Mouse (Mus musculus): ENCODE data around the gene Myh7.
"Not testable (repeated sequence)": the region's sequence is repeated elsewhere in the genome, so short reads cannot be mapped to it uniquely, and the experiment has no call there.

Gene Myh7

GRCm38 (mm10) chr14:54968344-54968743 is 26.1 kb downstream of the Myh7 start:
- DNase-seq (ENCODE audit: low spot score): no peak

GRCm38 (mm10) chr14:54967874-54968273 is 26.6 kb downstream of the Myh7 start:
- DNase-seq (ENCODE audit: low spot score): no peak

- no peak for DNase-seq (ENCODE audit: low spot score)
These were observed 28.0 kb downstream of the Myh7 start, which contains the start of gene Myh6 for GRCm38 (mm10) chr14:54966320-54966977. TSS of gene Myh6 (minus strand) at chr14:54966927.

GRCm38 (mm10) chr14:54965631-54966030 is 28.8 kb downstream of the Myh7 start:
- DNase-seq (ENCODE audit: low spot score): no peak

- DNase-seq (ENCODE audit: low spot score): no peak
These were observed 29.4 kb downstream of the Myh7 start for GRCm38 (mm10) chr14:54965044-54965443.

- no peak for DNase-seq (ENCODE audit: low spot score)
These were observed 30.7 kb downstream of the Myh7 start for GRCm38 (mm10) chr14:54963727-54964126.

GRCm38 (mm10) chr14:54962714-54963113 is 31.7 kb downstream of the Myh7 start:
- no peak for DNase-seq (ENCODE audit: low spot score)

GRCm38 (mm10) chr14:54961487-54961886 is 32.9 kb downstream of the Myh7 start:
- DNase-seq (ENCODE audit: low spot score): no peak

GRCm38 (mm10) chr14:54960769-54961168 is 33.7 kb downstream of the Myh7 start:
- DNase-seq (ENCODE audit: low spot score): peak; percentile 38

- DNase-seq (ENCODE audit: low spot score): not testable (repeated sequence)
These were observed 34.4 kb downstream of the Myh7 start for GRCm38 (mm10) chr14:54959853-54960613.

- no peak for DNase-seq (ENCODE audit: low spot score)
These were observed 35.2 kb downstream of the Myh7 start for GRCm38 (mm10) chr14:54959197-54959596.

- DNase-seq (ENCODE audit: low spot score): no peak
These were observed 35.9 kb downstream of the Myh7 start for GRCm38 (mm10) chr14:54958503-54958902.

- no peak for DNase-seq (ENCODE audit: low spot score)
These were observed 37.9 kb downstream of the Myh7 start for GRCm38 (mm10) chr14:54956533-54956932.

GRCm38 (mm10) chr14:54955481-54955880 is 38.9 kb downstream of the Myh7 start:
- DNase-seq (ENCODE audit: low spot score): no peak

GRCm38 (mm10) chr14:54954474-54954873 is 40.0 kb downstream of the Myh7 start:
- no peak for DNase-seq (ENCODE audit: low spot score)

GRCm38 (mm10) chr14:54953664-54954206 is 40.7 kb downstream of the Myh7 start:
- no peak for DNase-seq (ENCODE audit: low spot score)

GRCm38 (mm10) chr14:54951587-54951986 is 42.8 kb downstream of the Myh7 start:
- no peak for DNase-seq (ENCODE audit: low spot score)

- no peak for DNase-seq (ENCODE audit: low spot score)
These were observed 43.9 kb downstream of the Myh7 start for GRCm38 (mm10) chr14:54950493-54950892.

GRCm38 (mm10) chr14:54948781-54949180 is 45.6 kb downstream of the Myh7 start:
- DNase-seq (ENCODE audit: low spot score): no peak

- not testable (repeated sequence) for DNase-seq (ENCODE audit: low spot score)
These were observed 47.4 kb downstream of the Myh7 start for GRCm38 (mm10) chr14:54947008-54947407.

- DNase-seq (ENCODE audit: low spot score): no peak
These were observed 48.3 kb downstream of the Myh7 start for GRCm38 (mm10) chr14:54945975-54946704.

GRCm38 (mm10) chr14:54944939-54945338 is 49.5 kb downstream of the Myh7 start:
- no peak for DNase-seq (ENCODE audit: low spot score)

Measured in layer of hippocampus, adult 11-12 months (tissue).